Comparison of ENCODE assay signal across 30 mouse cellular contexts in the genomic region with DNA sequence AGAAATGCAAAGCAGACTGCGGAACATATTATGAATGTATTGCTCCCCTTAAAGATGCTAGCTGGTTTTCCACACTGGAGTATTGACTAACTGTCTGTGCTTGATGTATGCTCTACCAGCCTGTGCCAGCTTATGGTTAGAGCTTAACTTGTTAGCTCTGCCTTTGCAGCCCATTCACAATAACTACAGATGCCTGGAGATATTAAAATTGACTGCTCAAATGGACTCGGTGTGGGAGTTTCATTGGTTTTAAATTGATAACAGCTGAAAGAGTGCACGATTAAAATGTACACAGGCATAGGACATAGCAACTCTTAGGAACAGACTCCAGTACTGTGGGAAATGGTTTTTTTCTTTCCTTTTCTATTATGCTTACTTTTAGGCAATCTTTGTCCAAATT.
DNase-seq lines count a peak whose midpoint lies in the region; ATAC-seq and TF ChIP-seq lines count a peak whose summit lies in the region.
"Had no signal": no experiment of that assay in that cellular context is flagged by ENCODE, and none has a peak within 500 bp of the region (broad histone marks: within the 10 kb centered on the region; RNA-seq: fewer than 3 reads in every experiment).

No protein-coding gene starts in this region.

- ATAC-seq in kidney, embryonic 16.5 days (ENCODE audit: low FRiP score, low TSS enrichment) = no peak
- no peak for ATAC-seq in lung, postnatal 0 days
- peak; percentile 53; the same call in 1 of the 2 replicates for ATAC-seq in limb, embryonic 14.5 days (ENCODE audit: low FRiP score, low read depth)
- no peak for ATAC-seq in liver, embryonic 11.5 days (replicated peaks; ENCODE audit: low FRiP score)
- ATAC-seq: CD4-positive, CD25-positive, alpha-beta regulatory T cell, adult 4 months; forebrain, embryonic 14.5 days; hindbrain, postnatal 0 days; intestine, postnatal 0 days; midbrain, embryonic 13.5 days had no signal

- no peaks in the 10 kb centered on the region for H3K9me3 ChIP-seq in kidney, embryonic 16.5 days (ENCODE audit: low read length)
- H3K9me3 ChIP-seq in lung, postnatal 0 days (ENCODE audit: low read length) = no peaks in the 10 kb centered on the region
- no peaks in the 10 kb centered on the region for H3K9me3 ChIP-seq in limb, embryonic 14.5 days (ENCODE audit: control insufficient read depth, low read length)
- H3K9me3 ChIP-seq in liver, embryonic 11.5 days (ENCODE audit: control insufficient read depth, low read length) = no peaks in the 10 kb centered on the region
- H3K9me3 ChIP-seq in forebrain, embryonic 10.5 days = no peaks in the 10 kb centered on the region
- H3K9me3 ChIP-seq: heart, embryonic 10.5 days; heart, embryonic 15.5 days; hindbrain, embryonic 12.5 days; megakaryocyte, embryonic 14.5 days; midbrain, embryonic 13.5 days; neural tube, embryonic 13.5 days had no signal

- TF ChIP-seq POLR2A in limb, embryonic 14.5 days (IDR thresholded peaks at IDR 0.05; ENCODE audit: borderline replicate concordance, extremely low read depth, insufficient read depth, insufficient read length) = no peak

- WGBS in kidney, embryonic 16.5 days = 81% methylated on average over 3 of the region's 3 CpGs
- 65% methylated on average over 3 of the region's 3 CpGs for WGBS in lung, postnatal 0 days
- WGBS in limb, embryonic 14.5 days = 34% methylated on average over 3 of the region's 3 CpGs
- WGBS in liver, embryonic 11.5 days = 79% methylated on average over 3 of the region's 3 CpGs
- 90% methylated on average over 3 of the region's 3 CpGs for whole genome bisulfite sequencing in forebrain, embryonic 10.5 days

- no peak for TF ChIP-seq CTCF in lung, postnatal 0 days (IDR thresholded peaks at IDR 0.05)

- no peak overlapping the region for H3K4me2 ChIP-seq in kidney, embryonic 16.5 days (replicated peaks; ENCODE audit: low read depth, low read length)
- H3K4me2 ChIP-seq in lung, postnatal 0 days (replicated peaks; ENCODE audit: low read depth, low read length) = no peak overlapping the region
- H3K4me2 ChIP-seq in limb, embryonic 14.5 days (replicated peaks; ENCODE audit: low read depth, low read length, severe bottlenecking) = no peak overlapping the region
- H3K4me2 ChIP-seq in liver, embryonic 11.5 days = no peak overlapping the region
- H3K4me2 ChIP-seq: heart, embryonic 15.5 days; hindbrain, embryonic 12.5 days; midbrain, embryonic 13.5 days; neural tube, embryonic 13.5 days had no signal

- peak overlapping the region; percentile 76 for H3K27ac ChIP-seq in kidney, embryonic 16.5 days (ENCODE audit: low read length)
- peak overlapping the region; percentile 8; the same call in 1 of the 2 replicates for H3K27ac ChIP-seq in lung, postnatal 0 days (ENCODE audit: low read length)
- no peak overlapping the region for H3K27ac ChIP-seq in limb, embryonic 14.5 days (replicated peaks; ENCODE audit: low read depth, low read length)
- H3K27ac ChIP-seq in liver, embryonic 11.5 days (ENCODE audit: low read depth, low read length) = no peak overlapping the region
- no peak overlapping the region for H3K27ac ChIP-seq in forebrain, embryonic 10.5 days
- H3K27ac ChIP-seq: heart, embryonic 10.5 days; heart, embryonic 15.5 days; hindbrain, embryonic 12.5 days; hindbrain, postnatal 0 days; liver, embryonic 14.5 days; midbrain, embryonic 13.5 days; neural tube, embryonic 13.5 days had no signal

- no peak overlapping the region for H3K9ac ChIP-seq in kidney, embryonic 16.5 days (replicated peaks; ENCODE audit: low read length)
- H3K9ac ChIP-seq in lung, postnatal 0 days (replicated peaks; ENCODE audit: low read depth) = no peak overlapping the region
- no peak overlapping the region for H3K9ac ChIP-seq in limb, embryonic 14.5 days (ENCODE audit: low read depth, low read length, severe bottlenecking)
- H3K9ac ChIP-seq in liver, embryonic 11.5 days (ENCODE audit: low read depth, low read length) = no peak overlapping the region
- H3K9ac ChIP-seq: heart, embryonic 15.5 days; hindbrain, embryonic 12.5 days; liver, embryonic 14.5 days; midbrain, embryonic 13.5 days; neural tube, embryonic 13.5 days had no signal

- no peak for TF ChIP-seq EP300 in lung, postnatal 0 days (IDR thresholded peaks at IDR 0.05)

- H3K27me3 ChIP-seq in kidney, embryonic 16.5 days (ENCODE audit: insufficient read depth, low read length) = no peaks in the 10 kb centered on the region
- H3K27me3 ChIP-seq in lung, postnatal 0 days (replicated peaks; ENCODE audit: insufficient read depth, low read length) = no peaks in the 10 kb centered on the region
- H3K27me3 ChIP-seq in limb, embryonic 14.5 days (ENCODE audit: control insufficient read depth, insufficient read depth, low read length) = no peaks in the 10 kb centered on the region
- no peaks in the 10 kb centered on the region for H3K27me3 ChIP-seq in liver, embryonic 11.5 days (replicated peaks; ENCODE audit: control insufficient read depth, insufficient read depth, low read length)
- H3K27me3 ChIP-seq in forebrain, embryonic 10.5 days (ENCODE audit: poor library complexity, severe bottlenecking) = no peaks in the 10 kb centered on the region
- H3K27me3 ChIP-seq: heart, embryonic 15.5 days; hindbrain, embryonic 12.5 days; megakaryocyte, embryonic 14.5 days; midbrain, embryonic 13.5 days; neural tube, embryonic 13.5 days had no signal

- DNase-seq in kidney, postnatal 4 days = no peak
- DNase-seq in lung, postnatal 0 days (ENCODE audit: low spot score) = no peak
- DNase-seq in lung, postnatal 14 days = no peak
- peak; percentile 63 for DNase-seq in limb, embryonic 14.5 days (ENCODE audit: low spot score)
- DNase-seq in liver, embryonic 11.5 days (ENCODE audit: low spot score) = no peak
- DNase-seq in forebrain, embryonic 10.5 days (ENCODE audit: extremely low spot score, low spot score) = no peak
- DNase-seq: adrenal gland, postnatal 14 days; cerebellum, adult 11 months; cerebellum, adult 9-10 months; cerebellum, postnatal 36 days; gastrocnemius, postnatal 25 days; heart, adult 11 months; kidney, adult 9 months; kidney, postnatal 25 days; left cerebral cortex, postnatal 4 days; right cerebral cortex, postnatal 4 days; thymus, adult 2 months; thymus, postnatal 4 days had no signal

- no peaks in the 10 kb centered on the region for H3K4me1 ChIP-seq in kidney, embryonic 16.5 days (ENCODE audit: insufficient read depth, low read length)
- H3K4me1 ChIP-seq in lung, postnatal 0 days (ENCODE audit: insufficient read depth, low read depth, low read length) = no peaks in the 10 kb centered on the region
- peaks cover 4% of the 10 kb centered on the region; the same call in 1 of the 2 replicates for H3K4me1 ChIP-seq in limb, embryonic 14.5 days (ENCODE audit: control insufficient read depth, insufficient read depth, low read length)
- H3K4me1 ChIP-seq in liver, embryonic 11.5 days (replicated peaks; ENCODE audit: control insufficient read depth, insufficient read depth, low read length) = no peaks in the 10 kb centered on the region
- H3K4me1 ChIP-seq in forebrain, embryonic 10.5 days = no peaks in the 10 kb centered on the region
- H3K4me1 ChIP-seq: heart, embryonic 10.5 days; hindbrain, embryonic 12.5 days; megakaryocyte, embryonic 14.5 days; midbrain, embryonic 13.5 days; neural tube, embryonic 13.5 days had no signal

- H3K4me3 ChIP-seq in kidney, embryonic 16.5 days (ENCODE audit: low read length) = no peak overlapping the region
- no peak overlapping the region for H3K4me3 ChIP-seq in lung, postnatal 0 days (ENCODE audit: low read depth, low read length)
- H3K4me3 ChIP-seq in limb, embryonic 14.5 days (replicated peaks; ENCODE audit: low read length) = no peak overlapping the region
- H3K4me3 ChIP-seq in liver, embryonic 11.5 days (ENCODE audit: low read depth, low read length) = no peak overlapping the region
- no peak overlapping the region for H3K4me3 ChIP-seq in forebrain, embryonic 10.5 days
- H3K4me3 ChIP-seq: heart, embryonic 10.5 days; heart, embryonic 15.5 days; hindbrain, embryonic 12.5 days; megakaryocyte, embryonic 14.5 days; midbrain, embryonic 13.5 days; neural tube, embryonic 13.5 days had no signal

- H3K36me3 ChIP-seq in kidney, embryonic 16.5 days (ENCODE audit: insufficient read depth, low read length) = no peaks in the 10 kb centered on the region
- H3K36me3 ChIP-seq in lung, postnatal 0 days (ENCODE audit: insufficient read depth, low read length) = no peaks in the 10 kb centered on the region
- no peaks in the 10 kb centered on the region for H3K36me3 ChIP-seq in limb, embryonic 14.5 days (ENCODE audit: control insufficient read depth, insufficient read depth, low read length)
- no peaks in the 10 kb centered on the region for H3K36me3 ChIP-seq in liver, embryonic 11.5 days (ENCODE audit: control insufficient read depth, insufficient read depth, low read length)
- no peaks in the 10 kb centered on the region for H3K36me3 ChIP-seq in forebrain, embryonic 10.5 days (replicated peaks)
- H3K36me3 ChIP-seq: heart, embryonic 10.5 days; heart, embryonic 15.5 days; hindbrain, embryonic 12.5 days; midbrain, embryonic 13.5 days; neural tube, embryonic 13.5 days had no signal

Comparison
In these comparisons a context has a peak if more than half of its experiments do, and no peak if none do; other contexts are left out.
1. H3K27ac ChIP-seq: peak in kidney, embryonic 16.5 days (single experiment) and lung, postnatal 0 days (single experiment); none in limb, embryonic 14.5 days (single experiment), liver, embryonic 11.5 days (single experiment) and forebrain, embryonic 10.5 days (single experiment).